Mouse (Mus musculus): ENCODE results near the gene Olfr676. TPM values are rescaled to one million over a fixed set of nuclear protein-coding genes. Genes with fewer than 3 reads are reported as not detected.
"Not testable (repeated sequence)": the region's sequence is repeated elsewhere in the genome, so short reads cannot be mapped to it uniquely, and the experiment has no call there.

Olfr676 gene
- total RNA-seq (2021), result not detected
- long read RNA-seq, experiment 1, result 0 reads
- long read RNA-seq, experiment 2, result 0 reads

DNA sequence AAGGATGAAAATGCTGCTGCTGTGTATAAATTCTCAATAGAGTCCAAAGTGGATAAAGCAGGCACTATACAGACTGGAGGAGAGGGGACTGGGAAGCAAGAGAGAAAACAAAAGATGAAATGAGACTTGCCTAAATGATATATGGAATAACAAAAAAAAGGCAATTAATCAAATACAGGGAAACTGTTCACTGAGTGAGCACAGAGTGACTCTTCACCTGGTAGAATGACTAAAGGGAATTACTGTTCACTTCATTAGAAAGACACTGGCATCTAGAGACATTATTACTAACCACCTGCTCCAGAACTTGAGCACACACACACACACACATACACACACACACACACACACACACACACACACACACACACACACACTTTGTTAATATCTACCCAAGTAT is at the start of gene Olfr676:
TSS of gene Olfr676 (plus strand) at position 301 of the 400 bp plus-strand sequence.
- DNase-seq (ENCODE audit: low spot score in 2 of 2), result no peak

DNA sequence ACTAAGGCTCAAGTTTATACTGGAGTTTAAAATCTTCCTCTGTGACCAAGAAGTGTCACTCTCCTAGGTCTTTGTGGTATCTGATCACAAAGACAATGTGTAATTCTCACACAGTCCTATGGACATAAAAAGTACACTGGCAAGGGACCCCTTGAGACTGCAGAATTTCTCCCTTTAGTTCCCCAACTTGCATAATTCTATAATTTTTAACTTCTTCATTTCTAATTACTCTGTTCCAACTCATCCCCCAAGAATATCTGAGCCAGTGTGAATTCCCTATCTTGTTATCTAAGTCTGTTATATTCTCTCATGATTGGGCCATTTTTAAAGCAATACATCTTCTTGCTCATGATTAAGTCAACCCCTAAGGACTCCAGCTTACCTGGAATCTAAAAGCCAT is 30.6 kb upstream of the Olfr676 start, which contains the start of gene Olfr672:
TSS of gene Olfr672 (minus strand) at position 101 of the 400 bp plus-strand sequence.
- DNase-seq (ENCODE audit: low spot score in 2 of 2), result no peak

DNA sequence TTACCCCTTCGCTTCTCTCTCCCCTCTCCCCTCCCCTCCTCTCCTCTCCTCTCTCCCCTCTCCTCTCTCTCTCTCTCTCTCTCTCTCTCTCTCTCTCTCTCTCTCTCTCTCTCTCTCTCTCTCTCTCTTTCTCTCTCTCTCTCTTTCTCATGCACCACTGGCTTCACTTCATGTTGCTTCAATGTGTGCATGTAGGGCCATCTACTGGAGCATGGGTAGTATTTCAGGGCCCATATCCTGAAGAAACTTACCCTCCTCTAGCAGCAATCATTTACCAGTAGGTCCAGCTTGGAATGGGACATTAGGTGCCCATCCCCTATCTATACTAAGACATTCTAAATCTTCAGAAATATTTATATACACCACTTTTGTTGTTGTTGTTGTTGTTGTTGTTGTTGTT is 10.0 kb upstream of the Olfr676 start:
- DNase-seq (ENCODE audit: low spot score in 2 of 2), result no peak

DNA sequence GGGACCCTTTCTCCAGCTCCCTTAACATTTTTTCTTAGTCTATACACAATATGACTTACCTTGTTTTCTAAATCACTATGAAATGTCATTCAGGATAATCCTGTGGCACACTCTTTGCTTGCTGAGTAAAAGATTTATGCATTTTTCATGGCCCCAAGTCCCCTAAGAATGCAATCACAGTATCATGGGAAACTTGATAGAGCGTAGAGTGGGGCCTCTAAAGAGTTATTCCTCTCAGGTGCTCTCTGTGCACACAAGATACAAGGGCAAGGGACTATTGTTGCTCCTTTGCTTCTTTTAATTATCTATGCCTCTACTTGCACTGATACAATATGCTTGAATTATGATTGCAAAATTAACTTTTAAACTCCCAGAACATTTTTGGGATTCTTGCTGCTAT is 4.1 kb upstream of the Olfr676 start, which contains the start of gene Olfr675:
TSS of gene Olfr675 (minus strand) at position 101 of the 400 bp plus-strand sequence.
- no peak for DNase-seq (ENCODE audit: low spot score in 2 of 2)

DNA sequence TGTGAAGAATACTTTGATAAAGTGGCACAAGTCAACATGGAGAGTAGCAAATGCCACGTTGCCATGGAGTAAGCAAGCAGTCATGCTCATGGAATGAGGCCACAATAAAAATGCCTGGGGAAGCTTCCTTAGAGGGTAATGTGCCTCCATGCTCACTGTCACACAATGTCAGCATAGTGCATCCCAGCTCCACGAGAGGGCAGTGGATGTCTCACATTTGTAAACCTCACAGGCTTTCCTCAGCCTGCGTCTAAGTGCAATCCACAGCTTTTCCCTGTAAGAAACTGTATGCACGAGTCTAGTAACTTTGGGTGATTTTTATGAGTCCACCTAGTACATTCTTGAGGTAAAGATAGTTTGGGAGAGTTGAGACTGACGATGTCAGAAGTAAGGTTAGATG is 1.3 kb downstream of the Olfr676 start:
- not testable (repeated sequence) for DNase-seq (ENCODE audit: low spot score in 2 of 2)

DNA sequence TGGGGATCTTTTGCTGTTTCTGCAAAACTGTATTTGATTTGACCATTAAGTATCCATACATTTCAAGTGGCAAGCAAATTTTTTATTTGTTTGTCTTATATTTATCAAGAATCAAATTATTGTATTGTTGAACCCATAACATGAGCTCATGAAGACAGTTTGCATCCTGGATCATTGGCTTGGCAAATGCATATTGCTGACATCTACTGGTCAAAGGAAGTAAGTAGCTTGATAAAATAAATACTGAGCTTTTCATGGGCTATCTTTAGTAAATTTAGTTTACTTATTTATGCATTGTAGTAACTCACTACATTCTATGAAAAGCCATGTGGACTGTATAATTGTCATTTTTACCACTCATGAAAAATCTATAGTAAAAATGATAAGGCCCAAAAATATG is 26.5 kb downstream of the Olfr676 start:
- no peak for DNase-seq (ENCODE audit: low spot score in 2 of 2)

DNA sequence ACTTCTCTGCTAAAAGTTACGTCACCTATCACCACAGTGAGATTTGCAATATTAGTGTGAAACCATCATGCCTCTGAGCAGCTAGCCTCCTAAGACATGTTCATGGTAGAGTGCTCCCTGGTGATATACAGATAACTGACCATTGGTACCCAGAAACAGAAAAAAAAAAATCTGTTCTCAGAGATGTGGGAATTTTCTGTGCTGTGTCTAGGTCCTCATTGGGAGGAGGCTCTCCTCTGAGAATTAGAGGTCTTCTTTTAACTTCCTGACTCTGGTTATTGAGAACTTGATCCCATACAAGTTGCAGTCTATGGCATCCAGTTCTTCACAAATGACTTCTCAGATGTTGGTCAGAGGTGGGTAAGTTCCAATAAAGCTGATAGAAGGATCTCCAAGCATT is 31.7 kb downstream of the Olfr676 start, which contains the start of gene Olfr678:
TSS of gene Olfr678 (plus strand) at position 301 of the 400 bp plus-strand sequence.
- no peak for DNase-seq (ENCODE audit: low spot score in 2 of 2)

DNA sequence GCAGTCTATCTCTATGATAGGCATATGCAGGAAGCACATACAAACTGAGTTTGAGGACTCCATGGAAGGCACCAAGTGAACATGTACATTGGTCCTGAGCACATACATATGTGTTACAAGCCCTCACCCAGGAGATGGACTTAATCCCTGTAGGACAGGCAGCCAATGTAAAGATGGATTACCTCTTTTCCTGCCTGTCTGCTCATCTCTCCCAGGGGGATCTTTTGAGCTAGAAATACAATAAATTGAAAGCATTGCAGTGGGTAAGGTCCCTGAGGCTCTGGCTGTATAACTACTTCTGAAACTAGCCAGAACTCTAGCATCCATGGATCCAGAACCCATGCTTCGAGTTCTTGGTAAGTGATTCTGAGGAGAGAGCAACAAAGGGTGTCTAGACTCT is 48.4 kb downstream of the Olfr676 start, which contains the start of gene Olfr679:
TSS of gene Olfr679 (plus strand) at position 301 of the 400 bp plus-strand sequence.
- DNase-seq (ENCODE audit: low spot score in 2 of 2), result no peak

Other genes with a start within 250 kb of the Olfr676 start
- not detected for gene Usp17lb, start 190.1 kb upstream of the Olfr676 start, total RNA-seq (2021)
- gene Usp17la, start 175.7 kb upstream of the Olfr676 start, total RNA-seq (2021), result not detected
- gene Olfr665, start 154.7 kb upstream of the Olfr676 start, total RNA-seq (2021), result not detected
- gene Olfr666, start 136.7 kb upstream of the Olfr676 start, total RNA-seq (2021), result not detected
- gene Olfr667, start 111.2 kb upstream of the Olfr676 start, total RNA-seq (2021), result not detected
- gene Olfr668, start 104.6 kb upstream of the Olfr676 start, total RNA-seq (2021), result not detected
- gene Olfr669, start 98.5 kb upstream of the Olfr676 start, total RNA-seq (2021), result not detected
- not detected for gene Olfr670, start 70.1 kb upstream of the Olfr676 start, total RNA-seq (2021)
- gene Olfr671, start 53.6 kb upstream of the Olfr676 start, total RNA-seq (2021), result not detected
- not detected for gene Olfr672, start 30.7 kb upstream of the Olfr676 start, total RNA-seq (2021)
- not detected for gene Olfr675, start 4.2 kb upstream of the Olfr676 start, total RNA-seq (2021)
- not detected for gene Olfr677, start 18.7 kb downstream of the Olfr676 start, total RNA-seq (2021)
- gene Olfr678, start 31.8 kb downstream of the Olfr676 start, total RNA-seq (2021), result not detected
- not detected for gene Olfr679, start 48.5 kb downstream of the Olfr676 start, total RNA-seq (2021)
- not detected for gene Olfr680-ps1, start 60.1 kb downstream of the Olfr676 start, total RNA-seq (2021)
- gene Olfr681, start 84.1 kb downstream of the Olfr676 start, total RNA-seq (2021), result not detected
- gene Olfr683, start 114.3 kb downstream of the Olfr676 start, total RNA-seq (2021), result not detected
- gene Olfr684, start 131.0 kb downstream of the Olfr676 start, total RNA-seq (2021), result not detected
- not detected for gene Olfr685, start 153.3 kb downstream of the Olfr676 start, total RNA-seq (2021)
- gene Olfr686, start 174.8 kb downstream of the Olfr676 start, total RNA-seq (2021), result not detected

All from adrenal gland, adult 18-20 months (tissue).